Mouse (Mus musculus) CH12.LX (cell line): ENCODE results near the gene Fam126b.

Source experiments
- CTCF ChIP-seq, 2 experiments: IDR thresholded peaks in 1 of 2; conservative IDR thresholded peaks in 1 of 2; 2 replicates each; pipeline ENCODE4 v1.5.1; 2011 to 2012; ENCODE audit warnings: low read depth in 2 of 2, low read length in 2 of 2, improper control_type of control experiment in 1 of 2, inconsistent platforms in 1 of 2, mild to moderate bottlenecking in 1 of 2, moderate library complexity in 1 of 2
- GABPA ChIP-seq: IDR thresholded peaks from 2 replicates; pipeline ENCODE4 v1.6.1; 2012; ENCODE audit warnings: low read depth, low read length, improper control_type of control experiment, inconsistent platforms; ENCODE audit not compliant: insufficient replicate concordance
- HCFC1 ChIP-seq: IDR thresholded peaks from 2 replicates; pipeline ENCODE4 v1.6.1; 2012; ENCODE audit warnings: low read depth, mild to moderate bottlenecking, inconsistent platforms, low read length, improper control_type of control experiment
- JUND ChIP-seq: conservative IDR thresholded peaks from 2 replicates; pipeline ENCODE4 v1.6.1; 2011; ENCODE audit warnings: low read depth, low read length, improper control_type of control experiment
- KAT2A ChIP-seq: IDR thresholded peaks from 2 replicates; pipeline ENCODE4 v1.6.1; 2012; ENCODE audit warnings: low read length, improper control_type of control experiment, inconsistent platforms; ENCODE audit not compliant: insufficient replicate concordance
- MAFK ChIP-seq: IDR thresholded peaks from 2 replicates; pipeline ENCODE4 v1.6.1; 2011; ENCODE audit warnings: low read length, improper control_type of control experiment; ENCODE audit not compliant: insufficient replicate concordance
- MAX ChIP-seq: IDR thresholded peaks from 2 replicates; pipeline ENCODE4 v1.6.1; 2011; ENCODE audit warnings: low read length, improper control_type of control experiment
- MAZ ChIP-seq: IDR thresholded peaks from 2 replicates; pipeline ENCODE4 v1.6.1; 2012; ENCODE audit warnings: low read depth, mild to moderate bottlenecking, inconsistent platforms, low read length, improper control_type of control experiment, moderate library complexity
- POLR2A ChIP-seq: IDR thresholded peaks from 2 replicates; pipeline ENCODE4 v1.6.1; 2011; ENCODE audit warnings: low read depth, mild to moderate bottlenecking, improper control_type of control experiment, low read length
- RAD21 ChIP-seq: IDR thresholded peaks from 2 replicates; pipeline ENCODE4 v1.6.1; 2011; ENCODE audit warnings: low read depth, mild to moderate bottlenecking, low read length, improper control_type of control experiment, moderate library complexity
- TCF12 ChIP-seq: IDR thresholded peaks from 2 replicates; pipeline ENCODE4 v1.6.1; 2014; ENCODE audit warnings: low read depth, mild to moderate bottlenecking, inconsistent platforms, low read length, improper control_type of control experiment
- USF1 ChIP-seq: IDR thresholded peaks from 2 replicates; pipeline ENCODE4 v1.6.1; 2014; ENCODE audit warnings: low read depth, mild to moderate bottlenecking, inconsistent platforms, low read length, improper control_type of control experiment
- ZC3H11A ChIP-seq: IDR thresholded peaks from 2 replicates; pipeline ENCODE4 v1.6.1; 2012; ENCODE audit warnings: low read depth, mild to moderate bottlenecking, inconsistent platforms, low read length, improper control_type of control experiment

GRCm38 (mm10) chr1:58495603-58496002 lies 90.5 kb downstream of the Fam126b start:
- no peak for TF ChIP-seq MAZ
- TF ChIP-seq KAT2A, result no peak
- no peak for TF ChIP-seq POLR2A
- no peak for TF ChIP-seq CTCF (conservative IDR thresholded peaks at IDR 0.05 in 1 of 2, IDR thresholded peaks at IDR 0.05 in 1 of 2; ENCODE audit: low read depth in 2 of 2, low read length in 2 of 2)
- no peak for TF ChIP-seq MAX
- no peak for TF ChIP-seq HCFC1
- no peak for TF ChIP-seq ZC3H11A
- TF ChIP-seq RAD21, result no peak
- no peak for TF ChIP-seq JUND
- TF ChIP-seq TCF12, result no peak
- TF ChIP-seq MAFK, result no peak
- TF ChIP-seq USF1, result no peak
- no peak for TF ChIP-seq GABPA
